Mouse (Mus musculus): ENCODE results near the gene Olfr424. TPM values are rescaled to one million over a fixed set of nuclear protein-coding genes. Genes with fewer than 3 reads are reported as not detected.

The Olfr424 gene
- total RNA-seq (2021): not detected
- polyA plus RNA-seq (2012; rRNA removed): not detected in 2 replicates
- long read RNA-seq: 0 reads

DNA sequence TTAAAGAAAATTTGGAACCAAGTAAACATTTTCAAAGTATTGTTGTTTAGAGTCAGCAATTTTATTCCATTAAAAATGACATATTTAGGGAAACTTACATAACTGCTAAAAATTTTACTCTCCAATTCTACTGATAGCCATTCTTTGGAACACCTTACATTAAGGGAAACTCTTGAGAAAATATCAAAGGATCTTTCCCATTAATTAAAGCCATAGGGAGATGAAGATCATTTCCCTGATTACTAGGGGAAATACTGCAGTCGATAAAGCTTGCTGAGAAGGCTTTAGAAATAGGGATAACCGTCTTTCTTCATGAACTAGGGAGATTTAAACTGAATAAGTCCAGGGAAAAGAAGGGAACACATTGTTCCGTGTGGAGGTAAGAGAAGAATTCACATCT lies at the start of gene Olfr424:
TSS of gene Olfr424 (plus strand) at position 301 of the 400 bp plus-strand sequence.
- DNase-seq: no peak

DNA sequence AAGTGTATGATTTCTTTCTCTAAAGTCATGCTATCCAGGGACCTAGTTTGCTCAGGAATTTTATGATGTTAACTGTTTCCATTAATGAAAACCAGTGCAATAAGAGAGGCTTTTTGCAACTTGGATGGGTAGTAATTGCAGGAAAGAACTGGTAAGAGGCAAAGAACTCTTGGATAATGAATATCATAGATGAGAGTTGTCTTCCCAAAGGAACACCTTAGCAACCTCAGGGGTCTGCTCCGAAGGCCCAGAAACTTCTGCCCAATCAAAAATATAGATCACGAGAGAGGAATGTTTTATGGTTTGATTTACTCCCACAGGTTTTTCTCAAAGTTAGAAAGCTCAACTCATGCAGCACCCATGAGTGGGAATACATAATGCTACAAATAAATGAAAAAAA lies 47.3 kb upstream of the Olfr424 start, which contains the start of gene Olfr429:
TSS of gene Olfr429 (plus strand) at position 301 of the 400 bp plus-strand sequence.
- DNase-seq: no peak

DNA sequence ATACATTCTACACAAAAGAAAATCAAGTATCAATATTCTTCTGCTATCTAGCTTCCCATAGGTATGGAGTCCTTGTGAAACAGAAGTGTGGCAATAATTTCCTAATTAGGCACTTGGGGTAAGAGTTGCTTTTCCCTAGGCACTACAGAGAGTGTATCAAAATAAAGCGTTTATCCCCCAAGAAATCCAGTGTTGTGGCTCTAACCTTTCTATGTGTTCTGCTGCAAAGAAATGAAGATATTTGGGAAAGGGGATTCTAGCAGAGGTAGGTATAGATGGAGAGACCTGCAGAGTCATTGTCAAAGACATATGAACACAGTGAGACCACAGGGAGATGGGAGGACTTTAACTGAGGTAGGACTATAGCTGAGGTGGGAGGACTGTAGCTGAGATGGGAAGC lies 34.7 kb upstream of the Olfr424 start, which contains the start of gene Olfr427:
TSS of gene Olfr427 (plus strand) at position 301 of the 400 bp plus-strand sequence.
- no peak for DNase-seq

DNA sequence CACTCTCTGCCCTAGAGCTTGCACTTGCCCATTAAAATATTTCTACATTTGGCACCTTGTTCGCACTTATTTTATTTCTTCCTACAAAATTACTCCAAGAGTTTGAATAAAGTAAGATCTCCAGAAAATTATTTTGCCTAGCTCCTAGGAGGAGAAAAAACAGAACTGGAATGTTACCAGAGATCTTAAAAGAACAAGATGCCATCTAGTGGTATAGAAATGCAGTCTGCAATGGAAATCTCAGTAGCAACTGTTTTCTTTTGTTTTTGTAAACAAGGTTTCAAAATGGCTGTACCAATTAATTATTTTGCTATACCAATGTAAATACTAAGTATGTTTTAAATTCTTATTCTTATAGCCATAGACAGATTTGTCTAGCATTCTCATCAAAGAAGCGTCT lies 27.6 kb upstream of the Olfr424 start:
- DNase-seq: no peak

DNA sequence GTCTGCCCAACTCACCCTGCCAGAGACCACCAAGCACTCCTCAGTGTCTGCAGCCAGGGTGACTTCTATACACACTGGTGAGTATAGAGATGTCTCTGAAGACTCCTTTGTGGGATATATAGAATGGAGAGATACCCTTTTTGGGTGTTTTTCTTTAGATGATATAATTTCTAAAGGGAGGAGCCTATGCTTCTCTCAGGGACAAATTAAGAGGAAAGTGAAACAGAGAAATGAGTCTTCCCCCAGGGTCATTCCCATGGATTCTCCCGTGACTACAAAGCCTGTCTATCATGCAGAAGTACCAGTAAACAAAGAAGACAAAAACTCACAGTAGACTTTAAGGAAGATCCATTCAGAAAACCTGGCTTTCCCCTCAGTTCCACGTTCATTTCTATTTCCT lies 10.3 kb upstream of the Olfr424 start, which contains the start of gene Olfr231:
TSS of gene Olfr231 (minus strand) at position 101 of the 400 bp plus-strand sequence.
- DNase-seq: no peak

DNA sequence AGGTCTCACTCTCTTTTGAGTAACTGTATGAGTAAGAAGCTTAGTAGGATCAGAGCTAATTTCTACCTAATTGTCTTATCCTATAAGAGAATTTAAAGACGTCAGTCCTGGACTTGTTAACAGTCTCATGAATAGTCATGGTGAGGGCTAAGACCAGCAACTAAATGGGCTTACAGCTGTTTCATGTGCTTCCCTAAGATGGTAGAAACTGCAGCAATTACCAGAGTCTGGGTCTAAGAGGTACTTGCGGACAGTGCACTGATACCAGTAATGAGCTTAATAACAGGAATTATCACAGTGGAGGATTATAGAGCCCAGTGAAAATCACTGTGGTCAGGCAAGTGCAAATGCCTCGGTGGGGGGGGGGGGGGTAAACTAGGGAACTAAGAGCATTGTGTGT lies 682 bp downstream of the Olfr424 start:
- DNase-seq: no peak

DNA sequence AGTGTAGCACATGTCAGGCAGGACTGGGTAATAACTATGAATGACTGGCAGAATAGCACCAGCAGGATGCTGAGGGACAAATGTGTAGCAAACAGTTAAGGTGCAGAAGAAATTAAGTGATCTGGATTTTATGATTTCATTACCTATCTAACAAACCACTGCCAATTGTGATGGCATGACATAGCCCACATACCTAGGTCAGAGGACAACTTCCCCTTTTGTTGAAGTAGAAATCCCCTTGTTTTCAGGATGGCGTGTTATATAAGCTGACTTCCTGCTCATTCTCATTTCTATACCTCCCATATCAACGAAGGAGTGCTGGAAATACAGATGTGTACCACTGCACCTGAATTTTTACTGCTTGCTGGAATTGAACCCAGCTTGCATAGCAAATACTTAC lies 10.1 kb downstream of the Olfr424 start:
- DNase-seq: no peak

DNA sequence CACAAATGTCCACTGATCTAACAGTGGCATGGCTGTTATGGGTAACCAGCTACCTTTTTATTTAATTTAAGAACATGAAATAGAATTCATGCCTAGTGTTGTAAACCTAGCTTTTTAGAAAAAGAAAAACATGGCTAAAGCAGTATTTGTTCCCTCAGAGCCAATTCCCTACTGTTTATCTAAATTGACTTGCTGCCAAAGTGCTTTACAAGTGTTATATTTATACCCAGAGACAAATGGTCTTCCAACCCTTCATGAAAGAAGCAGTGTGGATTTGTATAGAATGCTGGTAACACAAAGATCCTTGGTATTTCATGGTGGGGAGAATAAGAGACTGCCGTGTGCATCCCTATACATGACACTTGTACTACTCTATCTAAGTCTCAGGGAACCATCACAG lies 15.4 kb downstream of the Olfr424 start:
- no peak for DNase-seq

DNA sequence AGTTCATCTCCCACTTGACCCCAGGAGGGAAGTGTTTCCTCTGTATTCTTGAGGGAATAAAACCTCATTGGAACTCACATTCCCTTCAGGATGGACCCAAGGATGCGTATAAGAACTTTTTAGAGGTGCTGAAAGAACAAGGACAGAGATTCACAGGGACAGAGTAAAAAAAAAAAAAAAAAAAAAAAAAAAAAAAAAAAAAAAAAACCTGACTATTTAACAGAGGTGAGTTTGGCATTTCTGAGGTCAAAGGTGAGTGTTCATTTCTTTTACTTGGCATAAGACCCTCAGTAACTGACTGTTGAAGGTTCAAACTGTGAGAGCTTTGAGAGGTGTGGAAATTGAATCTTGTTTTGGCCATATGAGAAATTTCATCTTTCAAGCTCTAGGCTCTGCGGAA lies 18.0 kb downstream of the Olfr424 start:
- DNase-seq: no peak

DNA sequence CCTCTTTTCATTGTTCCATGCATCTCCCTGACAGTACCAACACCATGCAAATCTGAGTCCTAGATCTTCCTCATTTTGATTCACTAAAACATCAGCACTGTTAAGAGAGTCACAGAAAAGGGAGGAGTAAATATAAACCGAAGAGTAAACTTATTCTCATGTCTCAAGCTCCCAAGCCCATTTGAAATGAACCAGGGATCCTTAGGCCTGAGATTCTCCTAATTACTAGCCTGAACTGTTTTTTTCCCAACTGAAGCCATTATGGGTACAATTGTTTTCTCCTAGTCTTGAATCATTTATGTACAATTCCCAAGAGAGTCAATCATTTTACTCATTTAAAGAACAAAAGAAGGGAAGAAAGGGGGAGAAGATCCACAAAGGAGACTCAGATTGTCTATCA lies 24.0 kb downstream of the Olfr424 start, which contains the start of gene Olfr420:
TSS of gene Olfr420 (plus strand) at position 301 of the 400 bp plus-strand sequence.
- DNase-seq: no peak

DNA sequence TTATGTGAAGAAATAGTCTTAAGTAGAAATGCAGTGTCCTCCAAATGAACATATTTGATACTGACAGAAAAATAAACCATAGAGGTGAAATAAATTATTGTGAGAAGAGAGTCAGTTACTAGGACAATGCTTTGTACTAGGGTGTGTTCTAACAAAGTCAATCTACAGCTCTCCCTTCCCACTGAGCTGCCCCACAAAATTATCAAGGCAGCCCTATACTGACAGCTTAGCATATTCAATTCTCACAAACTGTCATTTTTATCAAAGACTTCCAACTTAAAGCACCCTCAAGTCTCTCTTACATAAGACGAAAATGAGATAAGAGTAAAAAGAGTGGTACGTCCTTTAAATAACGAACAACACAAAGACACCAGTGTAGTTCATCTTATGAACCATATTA lies 26.3 kb downstream of the Olfr424 start:
- DNase-seq: no peak

DNA sequence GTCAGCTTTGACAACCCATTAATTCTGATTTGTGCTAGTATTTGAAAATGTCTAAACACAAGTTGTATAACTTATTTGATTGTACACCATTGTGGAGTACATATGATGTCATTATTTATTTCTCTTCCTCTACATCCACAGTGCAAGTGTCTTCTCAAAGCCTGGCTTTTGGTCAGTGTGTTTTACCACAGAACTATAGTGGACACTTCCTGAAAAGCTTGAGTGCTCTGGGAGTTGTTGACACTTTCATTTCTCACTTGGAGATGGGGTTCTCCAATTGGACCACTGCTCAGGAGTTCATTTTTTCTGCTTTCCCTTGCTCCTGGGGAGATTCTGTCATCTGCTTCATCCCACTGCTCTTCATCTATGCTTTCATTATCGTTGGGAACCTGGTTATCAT lies 27.2 kb downstream of the Olfr424 start:
- DNase-seq: no peak

DNA sequence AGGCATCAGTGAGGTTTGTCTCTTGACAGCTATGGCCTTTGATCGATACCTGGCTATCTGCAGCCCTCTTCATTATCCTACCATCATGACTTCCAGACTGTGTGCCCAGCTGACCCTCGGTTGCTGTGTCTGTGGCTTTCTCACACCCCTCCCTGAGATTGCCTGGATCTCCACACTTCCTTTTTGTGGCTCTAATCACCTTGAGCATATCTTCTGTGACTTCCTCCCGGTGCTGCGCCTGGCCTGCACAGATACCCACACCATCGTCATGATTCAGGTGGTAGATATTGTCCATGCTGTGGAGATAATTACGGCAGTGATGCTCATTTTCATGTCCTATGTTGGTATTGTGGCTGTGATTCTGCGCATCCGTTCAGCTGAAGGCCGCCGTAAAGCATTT lies 27.8 kb downstream of the Olfr424 start:
- no peak for DNase-seq

DNA sequence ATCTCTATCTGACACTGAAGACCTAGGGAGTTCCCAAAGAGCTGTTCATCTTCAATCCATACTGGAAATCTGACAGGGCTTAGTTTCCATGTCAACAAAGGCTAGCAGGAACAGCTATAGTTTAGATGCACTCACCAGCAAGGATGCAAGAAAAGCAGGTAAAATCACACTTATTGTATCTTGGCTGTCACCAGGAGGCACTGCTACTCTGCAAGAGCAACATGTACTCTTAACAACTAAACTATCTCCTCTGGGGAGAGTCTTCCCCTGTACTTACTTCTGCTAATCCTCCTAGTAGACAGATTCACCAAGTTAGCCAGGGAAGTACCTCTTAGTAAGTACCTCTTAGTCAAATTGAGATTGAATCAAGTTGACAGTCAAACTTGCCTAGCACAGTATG lies 37.7 kb downstream of the Olfr424 start:
- no peak for DNase-seq

DNA sequence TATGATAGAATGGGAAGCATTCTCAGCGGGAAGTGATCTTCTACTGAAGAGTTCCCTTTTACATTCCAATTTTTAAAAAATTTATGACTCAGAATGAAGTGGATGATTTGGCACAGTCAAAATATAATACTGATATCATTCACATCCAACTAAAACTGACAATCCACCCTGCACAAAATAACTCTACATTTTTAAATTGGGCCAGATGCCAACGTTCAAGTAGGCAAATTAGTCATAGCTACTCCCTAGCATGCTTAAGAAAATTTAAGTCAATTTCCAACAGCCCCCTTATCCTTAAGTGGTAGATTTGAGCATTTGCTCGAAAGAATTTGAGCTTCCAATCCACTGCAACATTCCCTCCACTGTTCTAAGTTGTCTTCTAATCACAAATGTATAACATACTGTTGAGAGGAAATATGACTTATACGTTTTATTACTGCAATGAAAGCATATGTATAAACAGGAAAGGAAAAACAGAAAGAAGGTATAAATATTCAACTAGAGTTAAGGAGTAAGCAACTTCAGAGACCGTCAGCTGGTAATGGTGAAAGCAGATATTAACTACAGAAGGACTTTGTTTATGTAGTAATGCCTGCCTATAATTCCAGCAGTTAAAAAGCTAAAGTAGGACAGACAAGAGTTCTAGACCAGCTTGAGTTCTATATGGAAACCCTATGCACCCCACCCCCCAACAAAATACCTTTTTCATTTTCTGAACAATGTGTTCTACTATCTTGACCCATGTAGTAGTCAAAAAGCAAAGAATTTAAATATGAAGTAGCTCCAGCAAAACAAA lies 39.6 kb downstream of the Olfr424 start:
- DNase-seq: no peak

DNA sequence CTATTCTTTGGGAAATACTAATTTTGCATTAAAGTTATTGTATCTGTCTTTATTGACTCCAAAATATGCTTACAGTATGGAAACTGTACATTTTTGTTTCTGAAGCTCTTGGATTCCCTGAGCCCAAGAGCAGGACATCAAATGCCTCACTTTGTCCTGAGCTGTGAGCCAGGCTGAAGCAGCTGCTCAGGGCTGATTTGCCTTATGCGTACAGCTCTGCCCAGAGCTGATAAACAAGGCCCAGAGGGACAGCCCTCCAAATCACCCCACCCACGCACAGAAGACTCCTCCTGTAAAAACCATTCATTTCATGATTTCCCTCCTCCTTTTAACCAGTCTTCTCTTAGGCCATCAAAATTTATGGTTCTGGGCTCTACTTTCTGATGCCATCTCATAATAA lies 40.2 kb downstream of the Olfr424 start:
- no peak for DNase-seq

DNA sequence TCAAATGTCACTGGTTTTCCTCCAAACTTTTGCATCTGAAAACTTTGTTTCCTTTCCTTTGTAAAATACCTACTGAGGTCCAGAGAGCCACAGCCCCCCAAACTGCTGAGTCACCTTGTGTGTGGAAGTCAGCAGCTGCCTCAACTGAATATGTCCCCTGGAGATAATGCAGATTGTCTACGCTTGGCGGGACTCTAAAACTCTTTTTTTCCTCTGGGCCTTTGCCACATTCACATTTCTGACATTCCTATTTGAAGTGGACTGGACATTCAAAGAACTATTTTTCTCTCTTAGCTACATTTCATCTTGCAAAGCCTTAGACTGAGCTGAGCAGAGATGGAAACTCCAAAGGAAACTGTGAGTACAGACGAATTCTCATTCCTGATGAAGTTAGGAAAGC lies 41.3 kb downstream of the Olfr424 start, which contains the start of gene Spta1:
TSS of gene Spta1 (plus strand) at position 172 of the 400 bp plus-strand sequence.
- DNase-seq: no peak

Other genes starting within 250 kb of the Olfr424 start
- 1 to 10 TPM; 2.2 to 3.4 TPM for gene Ifi211, start 218.5 kb upstream of the Olfr424 start, total RNA-seq (2021)
- gene Ifi211, start 218.5 kb upstream of the Olfr424 start, polyA plus RNA-seq (2012; rRNA removed): 0.13 and 0.22 TPM in 2 replicates
- 10 to 100 TPM in 1 of 2 experiments, 1 to 10 TPM in 1; 9.9 to 15.1 TPM for gene Mndal, start 189.0 kb upstream of the Olfr424 start, total RNA-seq (2021)
- gene Mndal, start 189.0 kb upstream of the Olfr424 start, polyA plus RNA-seq (2012; rRNA removed): 0.44 and 1.2 TPM in 2 replicates
- gene Ifi203, start 188.8 kb upstream of the Olfr424 start, total RNA-seq (2021): 10 to 100 TPM in 1 of 2 experiments, 1 to 10 TPM in 1; 9.5 to 12.3 TPM
- gene Ifi203, start 188.8 kb upstream of the Olfr424 start, polyA plus RNA-seq (2012; rRNA removed): 2.8 and 3.3 TPM in 2 replicates
- not detected for gene Ifi202b, start 148.8 kb upstream of the Olfr424 start, total RNA-seq (2021)
- gene Ifi202b, start 148.8 kb upstream of the Olfr424 start, polyA plus RNA-seq (2012; rRNA removed): not detected in 2 replicates
- gene Ifi205, start 99.7 kb upstream of the Olfr424 start, total RNA-seq (2021): 1 to 10 TPM; 6.7 to 8.6 TPM
- gene Ifi205, start 99.7 kb upstream of the Olfr424 start, polyA plus RNA-seq (2012; rRNA removed): 0.02 TPM in 1 of 2 replicates, not detected in the other
- gene Olfr433, start 90.8 kb upstream of the Olfr424 start, total RNA-seq (2021): not detected
- 0.13 TPM in 1 of 2 replicates, not detected in the other for gene Olfr433, start 90.8 kb upstream of the Olfr424 start, polyA plus RNA-seq (2012; rRNA removed)
- not detected for gene Olfr432, start 82.3 kb upstream of the Olfr424 start, total RNA-seq (2021)
- gene Olfr432, start 82.3 kb upstream of the Olfr424 start, polyA plus RNA-seq (2012; rRNA removed): 0.15 TPM in 1 of 2 replicates, not detected in the other
- gene Olfr430, start 64.9 kb upstream of the Olfr424 start, total RNA-seq (2021): not detected
- gene Olfr430, start 64.9 kb upstream of the Olfr424 start, polyA plus RNA-seq (2012; rRNA removed): not detected in 2 replicates
- gene Olfr429, start 47.2 kb upstream of the Olfr424 start, total RNA-seq (2021): not detected
- not detected in 2 replicates for gene Olfr429, start 47.2 kb upstream of the Olfr424 start, polyA plus RNA-seq (2012; rRNA removed)
- gene Olfr427, start 34.6 kb upstream of the Olfr424 start, total RNA-seq (2021): not detected
- gene Olfr427, start 34.6 kb upstream of the Olfr424 start, polyA plus RNA-seq (2012; rRNA removed): not detected in 2 replicates
- gene Olfr231, start 10.4 kb upstream of the Olfr424 start, total RNA-seq (2021): not detected
- not detected in 2 replicates for gene Olfr231, start 10.4 kb upstream of the Olfr424 start, polyA plus RNA-seq (2012; rRNA removed)
- not detected for gene Olfr420, start 24.1 kb downstream of the Olfr424 start, total RNA-seq (2021)
- gene Olfr420, start 24.1 kb downstream of the Olfr424 start, polyA plus RNA-seq (2012; rRNA removed): not detected in 2 replicates
- under 1 TPM; 0.46 to 0.52 TPM for gene Spta1, start 41.3 kb downstream of the Olfr424 start, total RNA-seq (2021)
- 0.02 TPM in 1 of 2 replicates, not detected in the other for gene Spta1, start 41.3 kb downstream of the Olfr424 start, polyA plus RNA-seq (2012; rRNA removed)
- not detected for gene Olfr419, start 120.5 kb downstream of the Olfr424 start, total RNA-seq (2021)
- gene Olfr419, start 120.5 kb downstream of the Olfr424 start, polyA plus RNA-seq (2012; rRNA removed): not detected in 2 replicates
- gene Mptx1, start 199.0 kb downstream of the Olfr424 start, total RNA-seq (2021): not detected
- gene Mptx1, start 199.0 kb downstream of the Olfr424 start, polyA plus RNA-seq (2012; rRNA removed): not detected in 2 replicates
- not detected for gene Olfr417, start 233.6 kb downstream of the Olfr424 start, total RNA-seq (2021)
- not detected in 2 replicates for gene Olfr417, start 233.6 kb downstream of the Olfr424 start, polyA plus RNA-seq (2012; rRNA removed)